ENCODE assay signal across 8 mouse cellular contexts in the genomic region with DNA sequence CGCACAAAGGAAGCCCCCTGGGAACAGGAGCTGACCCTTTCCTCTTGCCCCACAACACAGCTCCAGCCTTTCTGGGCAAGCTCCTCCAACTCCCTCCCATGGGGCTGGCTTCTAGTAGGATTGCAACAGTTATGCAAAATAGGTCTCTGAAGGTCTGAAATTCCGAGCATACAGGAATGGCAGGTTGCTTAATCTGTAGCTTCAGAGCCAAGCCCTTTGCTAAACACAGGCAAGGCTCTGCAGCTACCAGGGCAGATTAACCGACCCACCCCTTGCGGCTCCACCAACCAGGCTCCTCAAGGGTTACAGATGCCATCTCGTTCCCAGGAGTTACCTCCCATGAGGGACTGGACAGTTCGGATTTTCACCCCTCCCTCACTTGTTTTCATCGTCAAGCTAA.
DNase-seq lines count a peak whose midpoint lies in the region; ATAC-seq and TF ChIP-seq lines count a peak whose summit lies in the region.

No protein-coding gene starts in this region.

- H3K27ac ChIP-seq in gastrocnemius, adult 2 months: peak overlapping the region; percentile 75
- H3K27ac ChIP-seq in hindbrain, embryonic 16.5 days (ENCODE audit: low read depth, low read length): no peak overlapping the region
- H3K27ac ChIP-seq in lung, embryonic 14.5 days (ENCODE audit: low read depth): no peak overlapping the region
- peak overlapping the region; percentile 44 for H3K27ac ChIP-seq in testis, adult 2 months (ENCODE audit: control insufficient read depth, insufficient read depth, low read depth, low read length)
- no peak overlapping the region; the same call in 1 of the 2 replicates for H3K27ac ChIP-seq in left cerebral cortex, adult 2 months

- H3K4me1 ChIP-seq in hindbrain, embryonic 16.5 days (ENCODE audit: control insufficient read depth, insufficient read depth, low read depth, low read length): peaks cover 3% of the 10 kb centered on the region; the same call in 1 of the 2 replicates
- no peaks in the 10 kb centered on the region for H3K4me1 ChIP-seq in lung, embryonic 14.5 days (ENCODE audit: insufficient read depth)
- H3K4me1 ChIP-seq in testis, adult 2 months (ENCODE audit: control insufficient read depth, insufficient read depth, low read length): peaks cover 7% of the 10 kb centered on the region

- no peak; the same call in 1 of the 2 replicates for TF ChIP-seq POLR2A in testis, adult 2 months (IDR thresholded peaks at IDR 0.05; ENCODE audit: control insufficient read depth, low read depth, low read length)

- no peak overlapping the region for H3K4me2 ChIP-seq in hindbrain, embryonic 16.5 days (ENCODE audit: low read length)
- H3K4me2 ChIP-seq in lung, embryonic 14.5 days: no peak overlapping the region

- H3K9me3 ChIP-seq in hindbrain, embryonic 16.5 days (ENCODE audit: control insufficient read depth, low read length): no peaks in the 10 kb centered on the region
- H3K9me3 ChIP-seq in lung, embryonic 14.5 days (ENCODE audit: low read depth, low read length): no peaks in the 10 kb centered on the region

- peak; percentile 34 for ATAC-seq in hindbrain, embryonic 16.5 days
- ATAC-seq in lung, embryonic 14.5 days (ENCODE audit: insufficient read depth): no peak

- DNase-seq in urinary bladder, adult 18-20 months (ENCODE audit: low spot score in 2 of 2): peak; percentile 46 to 67
- DNase-seq in urinary bladder, postnatal 10 days (ENCODE audit: low spot score): no peak
- peak; percentile 73 for DNase-seq in gastrocnemius, adult 2 months
- DNase-seq in lung, embryonic 14.5 days: peak; percentile 34
- DNase-seq in frontal cortex, postnatal 10 days (ENCODE audit: low spot score in 2 of 2): no peak
- DNase-seq in left cerebral cortex, adult 2 months (ENCODE audit: extremely low spot score in 1 of 2, low spot score in 2 of 2): no peak

- H3K27me3 ChIP-seq in hindbrain, embryonic 16.5 days (replicated peaks; ENCODE audit: control insufficient read depth, insufficient read depth, low read length): no peaks in the 10 kb centered on the region
- H3K27me3 ChIP-seq in lung, embryonic 14.5 days (ENCODE audit: insufficient read depth, low read length): no peaks in the 10 kb centered on the region
- no peaks in the 10 kb centered on the region for H3K27me3 ChIP-seq in testis, adult 2 months (ENCODE audit: control insufficient read depth, insufficient read depth, low read length)

- H3K36me3 ChIP-seq in hindbrain, embryonic 16.5 days (ENCODE audit: control insufficient read depth, insufficient read depth, low read length): no peaks in the 10 kb centered on the region
- H3K36me3 ChIP-seq in lung, embryonic 14.5 days (ENCODE audit: insufficient read depth): no peaks in the 10 kb centered on the region
- no peaks in the 10 kb centered on the region for H3K36me3 ChIP-seq in testis, adult 2 months (ENCODE audit: control insufficient read depth, insufficient read depth, low read length)

- no peak for TF ChIP-seq CTCF in gastrocnemius, adult 2 months (IDR thresholded peaks at IDR 0.05)
- TF ChIP-seq CTCF in lung, embryonic 14.5 days (IDR thresholded peaks at IDR 0.05; ENCODE audit: low read depth): no peak
- no peak for TF ChIP-seq CTCF in testis, adult 2 months (IDR thresholded peaks at IDR 0.05; ENCODE audit: control insufficient read depth, insufficient read depth, insufficient replicate concordance, low read depth, low read length)
- no peak for TF ChIP-seq CTCF in left cerebral cortex, adult 2 months (IDR thresholded peaks at IDR 0.05)

- 9% methylated on average over 7 of the region's 7 CpGs for WGBS in hindbrain, embryonic 16.5 days
- WGBS in lung, embryonic 14.5 days: 20% methylated on average over 7 of the region's 7 CpGs

- intact Hi-C loops in gastrocnemius, adult 2 months (cut with DNase I): no loop called here
- intact Hi-C loops in left cerebral cortex, adult 2 months (cut with DNase I): no loop called here

- no peak overlapping the region for H3K9ac ChIP-seq in hindbrain, embryonic 16.5 days (ENCODE audit: low read depth, low read length)
- H3K9ac ChIP-seq in lung, embryonic 14.5 days: no peak overlapping the region

- peak overlapping the region; percentile 50 for H3K4me3 ChIP-seq in gastrocnemius, adult 2 months
- H3K4me3 ChIP-seq in hindbrain, embryonic 16.5 days (ENCODE audit: low read length): no peak overlapping the region
- H3K4me3 ChIP-seq in lung, embryonic 14.5 days (ENCODE audit: low read depth, low read length): no peak overlapping the region
- H3K4me3 ChIP-seq in testis, adult 2 months (ENCODE audit: control insufficient read depth, low read depth, low read length): peak overlapping the region; percentile 20; the same call in 1 of the 2 replicates
- H3K4me3 ChIP-seq in left cerebral cortex, adult 2 months: no peak overlapping the region

Comparison
In these comparisons a context has a peak if more than half of its experiments do, and no peak if none do; other contexts are left out.
1. DNase-seq: peak in urinary bladder, adult 18-20 months (2 of 2), gastrocnemius, adult 2 months (single experiment) and lung, embryonic 14.5 days (single experiment); none in urinary bladder, postnatal 10 days (single experiment), frontal cortex, postnatal 10 days (0 of 2) and left cerebral cortex, adult 2 months (0 of 2).
2. H3K27ac ChIP-seq: peak in gastrocnemius, adult 2 months (single experiment) and testis, adult 2 months (single experiment); none in hindbrain, embryonic 16.5 days (single experiment), lung, embryonic 14.5 days (single experiment) and left cerebral cortex, adult 2 months (single experiment).
3. H3K4me3 ChIP-seq: peak in gastrocnemius, adult 2 months (single experiment) and testis, adult 2 months (single experiment); none in hindbrain, embryonic 16.5 days (single experiment), lung, embryonic 14.5 days (single experiment) and left cerebral cortex, adult 2 months (single experiment).